ENCODE assay signal across 9 mouse cellular contexts in the genomic region with DNA sequence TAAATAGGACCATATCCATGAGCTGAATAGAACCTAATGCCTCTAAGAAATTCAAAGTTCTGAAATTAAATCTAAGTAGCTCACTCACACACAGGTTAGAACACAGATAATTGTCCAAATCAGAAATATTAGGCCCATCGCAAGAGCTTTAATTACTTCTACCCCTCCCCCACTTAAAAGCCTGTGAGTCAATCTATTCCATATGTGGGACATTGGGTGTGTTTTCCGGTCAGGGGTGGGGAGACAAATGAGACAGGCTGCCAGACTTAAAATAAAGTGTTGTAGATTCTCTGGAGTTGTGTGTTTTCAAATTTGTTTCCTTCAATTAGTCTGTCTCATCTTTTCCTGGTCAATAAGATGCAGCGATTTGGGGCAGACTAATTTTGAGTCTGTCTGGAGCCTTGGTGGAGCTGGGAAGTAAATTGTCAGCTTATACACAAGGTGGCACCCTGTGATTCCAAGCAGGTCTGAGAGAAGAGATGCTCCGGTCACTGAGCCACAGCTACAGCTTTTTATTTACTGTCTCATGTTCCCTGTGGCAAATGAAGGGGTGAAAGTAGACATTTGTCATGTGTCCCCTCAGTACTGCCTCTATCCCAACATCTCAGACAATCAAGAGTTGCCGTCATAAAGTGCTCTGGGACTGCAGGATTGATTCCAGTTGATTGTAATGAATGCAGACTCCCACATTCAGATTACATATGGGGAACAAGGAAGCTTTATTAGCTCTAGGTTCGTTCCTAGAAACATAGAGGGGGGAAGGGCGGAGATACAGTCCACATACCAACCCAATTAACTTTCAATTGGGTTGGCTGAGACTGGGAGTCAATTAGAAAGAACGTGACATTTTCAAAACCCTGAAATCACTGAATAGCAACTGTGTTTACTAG. TPM values are rescaled to one million over a fixed set of nuclear protein-coding genes. Genes with fewer than 3 reads are reported as not detected.
A peak's percentile ranks its signal among the peaks of the same experiment; 100 is the strongest.
DNase-seq lines count a peak whose midpoint lies in the region; ATAC-seq and TF ChIP-seq lines count a peak whose summit lies in the region.
"Had no signal": no experiment of that assay in that cellular context is flagged by ENCODE, and none has a peak within 500 bp of the region (broad histone marks: within the 10 kb centered on the region; RNA-seq: fewer than 3 reads in every experiment).

No protein-coding gene starts in this region.

- no peak overlapping the region for H3K27ac ChIP-seq in lung, embryonic 14.5 days (ENCODE audit: low read depth)
- peak overlapping the region; percentile 62 for H3K27ac ChIP-seq in limb, embryonic 12.5 days
- no peak overlapping the region for H3K27ac ChIP-seq in midbrain, embryonic 11.5 days (ENCODE audit: low read depth, low read length)

- H3K27me3 ChIP-seq in lung, embryonic 14.5 days (ENCODE audit: insufficient read depth, low read length) = no peaks in the 10 kb centered on the region
- H3K27me3 ChIP-seq in limb, embryonic 12.5 days = no peaks in the 10 kb centered on the region
- no peaks in the 10 kb centered on the region for H3K27me3 ChIP-seq in midbrain, embryonic 11.5 days (ENCODE audit: control insufficient read depth, insufficient read depth, low read length)

- H3K4me1 ChIP-seq in lung, embryonic 14.5 days (ENCODE audit: insufficient read depth) = no peaks in the 10 kb centered on the region
- peaks cover 14% of the 10 kb centered on the region for H3K4me1 ChIP-seq in limb, embryonic 12.5 days (replicated peaks)
- peaks cover 2% of the 10 kb centered on the region; the same call in 1 of the 2 replicates for H3K4me1 ChIP-seq in midbrain, embryonic 11.5 days (ENCODE audit: control insufficient read depth, insufficient read depth, low read length)

- WGBS in lung, embryonic 14.5 days = 49% methylated on average over 8 of the region's 8 CpGs
- 12% methylated on average over 8 of the region's 8 CpGs for WGBS in limb, embryonic 12.5 days
- 62% methylated on average over 8 of the region's 8 CpGs for WGBS in midbrain, embryonic 11.5 days

- peak; percentile 20; the same call in 1 of the 2 replicates for TF ChIP-seq CTCF in lung, embryonic 14.5 days (IDR thresholded peaks at IDR 0.05; ENCODE audit: low read depth)

- peak; percentile 49 for DNase-seq in cerebellum, adult 11 months
- DNase-seq in lung, embryonic 14.5 days = peak; percentile 22
- DNase-seq in lung, postnatal 4 days = no peak
- peak; percentile 63 for DNase-seq in embryo, embryonic 10.5 days (ENCODE audit: low spot score)
- DNase-seq in midbrain, embryonic 11.5 days (ENCODE audit: low spot score, missing footprints) = no peak
- no peak for DNase-seq in gastrocnemius, postnatal 10 days
- DNase-seq: adrenal gland, adult 2 months had no signal

- H3K4me3 ChIP-seq in lung, embryonic 14.5 days (ENCODE audit: low read depth, low read length) = no peak overlapping the region
- H3K4me3 ChIP-seq in limb, embryonic 12.5 days (replicated peaks) = no peak overlapping the region
- H3K4me3 ChIP-seq in midbrain, embryonic 11.5 days (ENCODE audit: low read depth, low read length) = no peak overlapping the region

- H3K9ac ChIP-seq in lung, embryonic 14.5 days = no peak overlapping the region
- no peak overlapping the region for H3K9ac ChIP-seq in limb, embryonic 12.5 days (replicated peaks)
- no peak overlapping the region for H3K9ac ChIP-seq in midbrain, embryonic 11.5 days (ENCODE audit: low read length)

- no peak overlapping the region for H3K4me2 ChIP-seq in lung, embryonic 14.5 days
- peak overlapping the region; percentile 41 for H3K4me2 ChIP-seq in limb, embryonic 12.5 days
- H3K4me2 ChIP-seq in midbrain, embryonic 11.5 days = no peak overlapping the region

- ATAC-seq in cerebellum, adult (ENCODE audit: insufficient number of reproducible peaks, low FRiP score, low TSS enrichment) = no peak
- no peak for ATAC-seq in lung, embryonic 14.5 days (ENCODE audit: insufficient read depth)
- no peak for ATAC-seq in limb, embryonic 12.5 days (ENCODE audit: insufficient number of reproducible peaks, insufficient read depth, low FRiP score, low TSS enrichment, low read depth)
- no peak for ATAC-seq in midbrain, embryonic 11.5 days (ENCODE audit: low FRiP score)

- H3K9me3 ChIP-seq in lung, embryonic 14.5 days (ENCODE audit: low read depth, low read length) = no peaks in the 10 kb centered on the region
- no peaks in the 10 kb centered on the region for H3K9me3 ChIP-seq in limb, embryonic 12.5 days
- no peaks in the 10 kb centered on the region for H3K9me3 ChIP-seq in midbrain, embryonic 11.5 days (ENCODE audit: control insufficient read depth, low read length)

- no peaks in the 10 kb centered on the region for H3K36me3 ChIP-seq in lung, embryonic 14.5 days (ENCODE audit: insufficient read depth)
- no peaks in the 10 kb centered on the region for H3K36me3 ChIP-seq in limb, embryonic 12.5 days
- no peaks in the 10 kb centered on the region for H3K36me3 ChIP-seq in midbrain, embryonic 11.5 days (ENCODE audit: control insufficient read depth, insufficient read depth, low read length)

RNA-seq across cellular contexts. Expression of a gene that starts 3.5 kb away (rescaled TPM):
- polyA plus RNA-seq in lung, embryonic 14.5 days (2014; fragmentation: Nextera tagmentation; extraction: Ambion mirVana) = 8.2 and 9.9 TPM in 2 replicates
- 8.6 and 10.8 TPM in 2 replicates for polyA plus RNA-seq in limb, embryonic 12.5 days (2016; fragmentation: Nextera tagmentation; extraction: Ambion mirVana)
- polyA plus RNA-seq in midbrain, embryonic 11.5 days (2014; fragmentation: Nextera tagmentation; extraction: Ambion mirVana) = 12.2 and 14.0 TPM in 2 replicates
- total RNA-seq in gastrocnemius, postnatal 10 days (2021) = 10 to 100 TPM; 17.2 to 17.5 TPM

Comparison
In these comparisons a context has a peak if more than half of its experiments do, and no peak if none do; other contexts are left out.
1. DNase-seq: peak in cerebellum, adult 11 months (single experiment), lung, embryonic 14.5 days (single experiment) and embryo, embryonic 10.5 days (single experiment); none in lung, postnatal 4 days (0 of 2), midbrain, embryonic 11.5 days (single experiment) and gastrocnemius, postnatal 10 days (single experiment).